Mouse (Mus musculus) forebrain, embryonic 12.5 days (tissue): Measurements from ENCODE around the gene Hibch. TPM values are rescaled to one million over a fixed set of nuclear protein-coding genes. Genes with fewer than 3 reads are reported as not detected.
"Not testable (repeated sequence)": the region's sequence is repeated elsewhere in the genome, so short reads cannot be mapped to it uniquely, and the experiment has no call there.

ENCODE experiments used
- ATAC-seq: fragments of 200-750 bp; cut with Nextera tagmentation; 2 replicates; pipeline ENCODE4 v1.8.0; 2017; ENCODE audit warnings: moderate TSS enrichment; ENCODE audit not compliant: low FRiP score
- H3K27ac ChIP-seq: fragments of 300-500 bp; sonication (generic); 2 replicates; pipeline ENCODE4 v1.5.1; 2016; ENCODE audit warnings: mild to moderate bottlenecking
- H3K27me3 ChIP-seq: fragments of 300-500 bp; sonication (generic); 2 replicates; pipeline ENCODE4 v1.6.1; 2016; ENCODE audit warnings: mild to moderate bottlenecking
- H3K36me3 ChIP-seq: fragments of 300-500 bp; sonication (generic); replicated peaks from 2 replicates; pipeline ENCODE4 v1.6.1; 2016; ENCODE audit warnings: mild to moderate bottlenecking
- H3K4me1 ChIP-seq: fragments of 300-500 bp; sonication (generic); 2 replicates; pipeline ENCODE4 v1.6.1; 2016
- H3K4me2 ChIP-seq: fragments of 300-500 bp; sonication (generic); 2 replicates; pipeline ENCODE4 v1.6.1; 2016; ENCODE audit warnings: mild to moderate bottlenecking, moderate library complexity
- H3K4me3 ChIP-seq: fragments of 300-500 bp; sonication (generic); replicated peaks from 2 replicates; pipeline ENCODE4 v1.5.1; 2016; ENCODE audit warnings: mild to moderate bottlenecking
- H3K9ac ChIP-seq: fragments of 300-500 bp; sonication (generic); 2 replicates; pipeline ENCODE4 v1.6.1; 2016; ENCODE audit warnings: mild to moderate bottlenecking
- H3K9me3 ChIP-seq: fragments of 300-500 bp; sonication (generic); 2 replicates; pipeline ENCODE4 v1.6.1; 2016
- WGBS: fragments of 180-500 bp; shearing (Covaris S2); methylation state at CpG from one replicate; pipeline ENCODE4 v1.1.7; 2016; 5-methylcytosine and 5-hydroxymethylcytosine counted together
- polyA plus RNA-seq: library from polyadenylated mRNA; unstranded; fragments of >200 nt; fragmentation: Nextera tagmentation; extraction: Ambion mirVana; gene quantifications from 2 replicates; pipeline ENCODE4 v1.2.1, GENCODE M21; 2016

The Hibch gene
- polyA plus RNA-seq, 1 experiment from 2014 or later: 23.6 TPM

DNA sequence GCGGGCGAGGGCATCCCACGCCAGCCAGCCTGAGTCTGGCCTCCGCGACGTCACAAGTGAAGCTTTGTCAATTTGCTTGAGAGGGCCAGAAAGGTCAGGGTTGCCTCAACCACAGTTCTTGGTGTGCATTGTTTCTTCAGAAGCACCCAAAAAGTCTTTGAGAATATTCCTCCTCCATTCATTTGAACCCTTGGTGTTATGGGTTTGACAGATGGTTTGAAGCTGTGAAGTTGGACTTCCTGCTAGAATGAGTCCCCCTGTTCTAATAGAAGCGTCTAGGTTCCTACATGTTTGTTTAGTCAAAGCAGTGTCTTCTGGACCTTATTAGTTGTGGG is 26.9 kb upstream of the Hibch start:
- Histone ChIP-seq H3K36me3 (no peaks in the 10 kb centered on the region), H3K9ac (peak overlapping the region; percentile 79), H3K4me1 (peaks cover 13% of the 10 kb centered on the region), H3K4me3 (peak overlapping the region; percentile 66), H3K4me2 (peak overlapping the region; percentile 87), H3K27ac (peak overlapping the region; percentile 70; the same call in 1 of the 2 replicates), H3K9me3 (no peaks in the 10 kb centered on the region), H3K27me3 (0 out of 2 replicates have a peak, but pooled peaks cover 4% of the 10 kb centered on the region)
- 4% methylated on average over 7 of the region's 7 CpGs for WGBS
- ATAC-seq: no peak

DNA sequence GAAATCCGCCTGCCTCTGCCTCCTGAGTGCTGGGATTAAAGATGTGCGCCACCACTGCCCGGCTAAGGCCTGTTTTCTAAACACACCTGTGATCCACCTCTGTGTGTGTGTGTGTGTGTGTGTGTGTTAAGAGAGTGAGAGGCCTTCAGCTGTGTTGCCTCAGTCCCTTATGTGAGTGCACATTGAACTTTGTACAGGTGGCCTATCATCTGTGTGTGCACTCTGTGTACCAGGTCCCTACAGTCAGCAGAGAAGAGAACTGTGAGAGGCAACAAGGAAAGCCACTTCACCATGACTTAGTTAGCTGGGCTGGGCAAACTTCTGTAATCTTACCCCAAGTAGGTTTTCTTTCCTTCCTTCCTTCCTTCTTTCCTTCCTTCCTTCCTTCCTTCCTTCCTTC is 5.6 kb upstream of the Hibch start:
- 91% methylated on average over 3 of the region's 3 CpGs for WGBS
- Histone ChIP-seq H3K4me1 (no peaks in the 10 kb centered on the region), H3K4me2 (no peak overlapping the region), H3K36me3 (no peaks in the 10 kb centered on the region), H3K27ac (no peak overlapping the region), H3K27me3 (no peaks in the 10 kb centered on the region), H3K4me3 (no peak overlapping the region), H3K9ac (no peak overlapping the region), H3K9me3 (no peaks in the 10 kb centered on the region)
- ATAC-seq: no peak

DNA sequence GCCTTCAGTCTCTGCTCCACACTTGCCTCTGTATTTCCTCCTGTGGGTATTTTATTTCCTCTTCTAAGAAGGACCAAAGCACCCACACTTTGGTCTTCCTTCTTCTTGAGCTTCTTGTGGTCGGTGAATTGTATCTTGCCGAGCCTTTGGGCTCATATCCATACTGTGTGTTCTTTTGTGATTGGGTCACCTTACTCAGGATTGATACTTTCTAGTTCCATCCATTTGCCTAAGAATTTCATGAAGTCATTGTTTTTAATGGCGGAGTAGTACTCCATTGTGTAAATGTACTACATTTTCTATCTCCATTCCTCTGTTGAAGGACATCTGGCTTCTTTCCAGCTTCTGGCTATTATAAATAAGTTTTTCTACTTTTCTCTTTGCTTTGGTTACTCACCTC is 375 bp upstream of the Hibch start:
- no peak overlapping the region for H3K27ac ChIP-seq
- no peaks in the 10 kb centered on the region for H3K9me3 ChIP-seq
- peak; percentile 45; the same call in 1 of the 2 replicates for ATAC-seq
- peaks cover 8% of the 10 kb centered on the region for H3K4me1 ChIP-seq
- H3K4me3 ChIP-seq: peak overlapping the region; percentile 57
- H3K27me3 ChIP-seq: no peaks in the 10 kb centered on the region
- no peaks in the 10 kb centered on the region for H3K36me3 ChIP-seq
- WGBS: 25% methylated on average over 3 of the region's 3 CpGs
- no peak overlapping the region for H3K9ac ChIP-seq
- peak overlapping the region; percentile 73 for H3K4me2 ChIP-seq

DNA sequence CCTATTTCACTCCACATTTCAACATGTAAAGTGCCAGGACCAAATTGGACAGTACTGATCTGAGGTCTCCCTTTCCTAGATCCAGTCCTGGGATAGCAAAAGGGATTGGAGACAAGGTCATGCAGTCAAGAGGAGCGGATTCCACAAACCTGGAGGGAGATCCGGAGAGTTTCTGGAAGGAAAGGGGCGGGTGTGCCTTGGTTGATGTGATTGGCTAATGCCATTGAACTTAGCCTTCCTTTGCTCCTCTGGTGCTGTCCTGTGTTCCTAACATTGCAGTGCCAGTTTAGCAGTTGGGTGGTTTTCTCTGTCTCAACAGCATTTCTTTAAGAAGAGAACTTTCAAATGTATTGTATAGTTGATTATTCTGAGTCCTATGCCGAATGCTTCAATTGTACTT is 1.8 kb downstream of the Hibch start:
- Histone ChIP-seq H3K27me3 (no peaks in the 10 kb centered on the region), H3K4me3 (no peak overlapping the region), H3K4me2 (no peak overlapping the region), H3K36me3 (no peaks in the 10 kb centered on the region), H3K4me1 (peaks cover 8% of the 10 kb centered on the region), H3K9ac (no peak overlapping the region), H3K9me3 (no peaks in the 10 kb centered on the region), H3K27ac (no peak overlapping the region)
- 90% methylated on average over 4 of the region's 4 CpGs for WGBS
- ATAC-seq: no peak

DNA sequence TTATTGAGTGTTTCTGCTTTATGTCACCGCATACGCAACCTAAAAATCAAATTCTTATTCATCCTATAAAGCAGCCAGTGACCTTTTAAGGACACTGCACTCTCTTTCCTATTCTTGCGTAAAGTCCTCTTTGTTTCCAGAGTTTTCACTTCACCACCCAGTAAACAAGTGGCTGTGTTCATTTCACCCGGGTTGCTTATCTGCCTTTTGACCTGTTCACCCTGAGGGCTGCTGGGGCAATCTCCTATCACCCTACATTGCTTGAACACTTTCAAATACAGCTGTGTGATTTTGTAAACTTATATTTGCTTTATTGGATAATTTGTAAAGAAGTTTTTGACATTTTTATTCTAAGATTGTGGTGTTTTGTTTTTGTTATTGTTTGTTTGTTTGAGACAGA is 4.7 kb downstream of the Hibch start:
- WGBS: 69% methylated on average over 4 of the region's 4 CpGs
- H3K36me3 ChIP-seq: no peaks in the 10 kb centered on the region
- H3K4me1 ChIP-seq: peaks cover 8% of the 10 kb centered on the region
- H3K4me2 ChIP-seq: no peak overlapping the region
- no peak overlapping the region for H3K4me3 ChIP-seq
- H3K27ac ChIP-seq: no peak overlapping the region
- ATAC-seq: no peak
- no peak overlapping the region for H3K9ac ChIP-seq
- no peaks in the 10 kb centered on the region for H3K27me3 ChIP-seq
- H3K9me3 ChIP-seq: no peaks in the 10 kb centered on the region

DNA sequence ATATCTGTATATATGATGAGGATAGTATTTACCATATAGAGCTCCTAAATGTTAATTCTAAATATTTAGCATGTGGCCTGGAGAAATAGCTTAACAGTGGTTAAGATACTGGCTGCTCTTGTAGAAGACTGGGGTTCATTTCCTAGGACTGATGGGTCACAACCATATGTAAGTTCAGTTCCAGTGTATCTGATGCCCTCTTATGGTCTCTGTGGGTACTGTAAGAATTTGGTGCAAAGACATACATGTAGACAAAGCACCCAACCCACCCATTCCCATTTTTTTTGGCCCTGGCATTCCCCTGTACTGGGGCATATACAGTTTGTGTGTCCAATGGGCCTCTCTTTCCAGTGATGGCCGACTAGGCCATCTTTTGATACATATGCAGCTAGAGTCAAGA is 9.3 kb downstream of the Hibch start:
- not testable (repeated sequence) for H3K36me3 ChIP-seq, H3K9ac ChIP-seq, H3K27ac ChIP-seq, H3K4me1 ChIP-seq, H3K4me2 ChIP-seq, H3K4me3 ChIP-seq, H3K27me3 ChIP-seq, H3K9me3 ChIP-seq
- ATAC-seq: 0 out of 2 replicates have a peak, but pooled peaks have one; percentile 20
- WGBS: 73% methylated on average over 1 of the region's 1 CpGs

DNA sequence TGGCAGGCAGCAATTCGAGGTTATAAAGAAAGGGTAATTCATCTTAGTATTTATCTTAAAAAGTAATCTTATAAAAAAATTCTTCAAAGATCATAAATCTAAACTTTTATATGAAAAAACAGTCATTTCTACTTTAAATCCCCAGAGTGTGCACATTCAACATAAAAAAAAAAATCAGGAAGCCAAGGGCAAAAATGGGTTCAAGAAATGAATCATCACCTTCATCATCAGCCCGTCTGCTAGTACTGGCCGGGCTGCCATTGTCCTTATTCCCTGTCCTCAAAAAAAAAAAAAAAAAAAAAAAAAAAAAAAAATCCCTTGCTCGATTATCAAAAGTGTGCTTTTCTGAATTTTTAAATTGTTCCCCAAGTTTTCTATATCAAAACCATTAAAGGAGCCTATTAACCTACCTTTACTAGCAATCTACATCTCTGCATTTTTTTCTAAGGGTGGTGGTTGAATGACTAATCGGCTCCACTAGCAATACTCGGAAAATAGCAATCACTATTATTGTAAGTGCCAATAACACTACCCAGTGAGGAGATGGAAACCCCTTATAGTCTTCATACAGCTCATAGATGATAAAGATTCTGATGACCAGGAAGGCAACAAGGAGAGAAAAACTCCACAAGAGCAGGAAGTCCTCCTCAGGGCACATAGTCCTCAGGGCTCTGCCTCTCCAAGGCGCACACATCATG is 11.3 kb downstream of the Hibch start:
- ATAC-seq: no peak
- no peak overlapping the region for H3K27ac ChIP-seq
- WGBS: 87% methylated on average over 7 of the region's 7 CpGs

DNA sequence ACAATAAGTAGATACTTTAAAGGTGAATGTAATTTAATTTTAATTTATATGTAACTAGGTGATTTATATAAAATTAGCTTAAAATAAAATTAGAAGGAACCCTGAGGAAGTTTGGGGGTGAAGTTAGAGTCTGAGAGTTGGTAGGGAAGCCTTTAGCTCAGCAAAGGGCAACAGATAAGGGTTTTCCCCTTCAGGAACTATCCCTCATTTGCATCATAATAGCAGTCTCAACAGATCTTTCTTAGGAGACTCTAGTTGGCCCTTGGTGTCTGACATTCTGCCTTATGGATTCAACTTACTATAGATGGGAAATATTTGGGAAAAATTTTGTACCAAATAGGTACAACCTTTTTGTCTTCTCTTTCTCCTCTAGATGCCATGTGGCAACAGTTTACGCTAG is 19.5 kb downstream of the Hibch start:
- Histone ChIP-seq H3K4me1 (no peaks in the 10 kb centered on the region), H3K27ac (no peak overlapping the region), H3K27me3 (no peaks in the 10 kb centered on the region), H3K9ac (no peak overlapping the region), H3K4me2 (no peak overlapping the region), H3K36me3 (no peaks in the 10 kb centered on the region), H3K4me3 (no peak overlapping the region), H3K9me3 (no peaks in the 10 kb centered on the region)
- no peak for ATAC-seq
- WGBS: 87% methylated on average over 1 of the region's 1 CpGs

More for the DNA sequence above, 11.3 kb downstream of the Hibch start:
- Histone ChIP-seq H3K4me1 (no peaks in the 10 kb centered on the region), H3K9me3 (no peaks in the 10 kb centered on the region), H3K4me3 (no peak overlapping the region), H3K36me3 (no peaks in the 10 kb centered on the region), H3K9ac (no peak overlapping the region), H3K4me2 (no peak overlapping the region), H3K27me3 (no peaks in the 10 kb centered on the region)

DNA sequence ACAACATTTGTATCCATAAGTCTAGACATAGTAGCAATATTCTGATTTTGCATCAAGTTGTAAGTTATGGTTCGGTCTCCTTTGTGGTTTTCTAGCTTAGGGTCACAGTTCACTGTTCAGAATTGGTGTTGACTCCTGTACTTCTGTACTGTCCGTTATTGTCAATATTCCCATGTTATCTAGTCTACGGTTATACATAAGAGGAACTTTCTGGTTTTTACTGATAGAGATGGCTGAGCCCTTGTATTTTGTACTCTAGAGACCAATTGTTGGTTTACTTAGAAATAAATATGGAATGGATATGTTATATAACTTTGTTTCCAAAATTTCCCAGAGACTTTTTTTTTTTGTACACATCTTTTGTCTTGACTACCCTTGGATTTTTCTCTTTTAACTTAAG is 21.3 kb downstream of the Hibch start:
- no peak for ATAC-seq
- no peak overlapping the region for H3K4me2 ChIP-seq
- WGBS: 95% methylated on average over 3 of the region's 3 CpGs
- no peak overlapping the region for H3K9ac ChIP-seq
- no peaks in the 10 kb centered on the region for H3K9me3 ChIP-seq
- H3K4me1 ChIP-seq: no peaks in the 10 kb centered on the region
- H3K27me3 ChIP-seq: no peaks in the 10 kb centered on the region
- no peaks in the 10 kb centered on the region for H3K36me3 ChIP-seq
- no peak overlapping the region for H3K4me3 ChIP-seq
- no peak overlapping the region for H3K27ac ChIP-seq

DNA sequence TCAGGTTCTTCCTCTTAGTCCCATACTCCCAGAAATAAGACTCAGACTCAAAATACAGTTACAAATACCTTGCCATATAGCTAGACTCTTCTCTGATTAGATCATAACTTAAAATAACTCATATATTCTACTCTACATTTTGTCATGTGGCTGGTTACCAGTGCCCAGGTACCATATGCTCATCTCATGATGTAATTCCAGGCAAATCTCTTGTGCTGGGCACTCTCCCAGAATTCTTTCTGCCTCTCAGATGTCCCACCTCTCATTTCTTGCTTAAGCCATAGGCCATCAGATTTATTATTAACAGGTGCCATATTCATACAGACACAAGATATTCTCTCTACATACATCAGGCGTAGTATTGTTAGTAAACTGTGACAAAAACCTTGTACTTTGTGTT is 23.1 kb downstream of the Hibch start:
- Histone ChIP-seq H3K27me3 (no peaks in the 10 kb centered on the region), H3K4me2 (no peak overlapping the region), H3K4me3 (no peak overlapping the region), H3K9me3 (no peaks in the 10 kb centered on the region), H3K27ac (no peak overlapping the region), H3K9ac (no peak overlapping the region), H3K4me1 (no peaks in the 10 kb centered on the region), H3K36me3 (no peaks in the 10 kb centered on the region)
- WGBS: 91% methylated on average over 1 of the region's 1 CpGs
- no peak for ATAC-seq

DNA sequence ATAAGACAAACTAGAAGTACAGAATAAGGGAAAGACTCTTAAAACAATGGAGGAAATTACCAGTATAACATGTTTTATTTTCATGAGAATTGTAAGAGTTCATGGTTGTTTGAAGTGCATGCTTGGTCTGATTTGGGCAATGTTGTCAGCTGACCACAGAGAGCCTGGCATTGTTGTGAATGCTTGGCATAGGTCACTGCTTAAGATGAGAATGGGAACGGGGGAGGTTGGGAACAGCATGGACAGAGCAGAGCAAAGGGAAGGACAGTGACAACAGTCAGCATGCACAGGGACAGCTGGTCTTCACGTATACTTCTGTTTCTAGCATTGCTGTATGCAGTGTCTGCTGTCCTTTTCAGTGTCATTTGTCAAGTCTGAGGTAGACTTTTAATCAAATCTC is 39.5 kb downstream of the Hibch start:
- Histone ChIP-seq H3K4me2 (no peak overlapping the region), H3K4me1 (no peaks in the 10 kb centered on the region), H3K9me3 (no peaks in the 10 kb centered on the region), H3K27me3 (no peaks in the 10 kb centered on the region), H3K27ac (no peak overlapping the region), H3K9ac (no peak overlapping the region), H3K4me3 (no peak overlapping the region), H3K36me3 (no peaks in the 10 kb centered on the region; the same call in 1 of the 2 replicates)
- 84% methylated on average over 2 of the region's 2 CpGs for WGBS
- no peak for ATAC-seq

DNA sequence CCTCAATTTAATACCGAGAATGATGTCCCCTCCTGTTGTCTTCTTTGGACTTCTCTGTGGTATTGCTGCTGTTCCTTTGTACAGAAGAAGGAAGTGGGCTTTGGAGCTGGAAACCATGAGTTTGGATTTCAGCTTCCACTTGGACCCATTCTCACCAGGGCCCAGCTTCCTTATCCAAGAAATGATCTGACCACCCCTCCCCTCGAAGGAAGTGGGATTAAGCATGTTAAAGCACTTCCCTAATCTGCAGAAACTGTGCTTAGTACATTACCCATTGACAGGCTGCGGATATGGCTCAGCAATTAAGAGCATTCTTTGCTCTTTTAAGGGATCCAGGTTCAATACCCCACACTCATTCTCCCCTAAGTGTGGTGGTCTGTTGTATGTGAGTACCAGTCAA is 65.1 kb downstream of the Hibch start:
- WGBS: 87% methylated on average over 3 of the region's 3 CpGs
- Histone ChIP-seq H3K9ac (no peak overlapping the region), H3K4me2 (no peak overlapping the region), H3K9me3 (no peaks in the 10 kb centered on the region), H3K27ac (no peak overlapping the region), H3K4me3 (no peak overlapping the region), H3K4me1 (no peaks in the 10 kb centered on the region), H3K27me3 (no peaks in the 10 kb centered on the region), H3K36me3 (no peaks in the 10 kb centered on the region)
- no peak for ATAC-seq

DNA sequence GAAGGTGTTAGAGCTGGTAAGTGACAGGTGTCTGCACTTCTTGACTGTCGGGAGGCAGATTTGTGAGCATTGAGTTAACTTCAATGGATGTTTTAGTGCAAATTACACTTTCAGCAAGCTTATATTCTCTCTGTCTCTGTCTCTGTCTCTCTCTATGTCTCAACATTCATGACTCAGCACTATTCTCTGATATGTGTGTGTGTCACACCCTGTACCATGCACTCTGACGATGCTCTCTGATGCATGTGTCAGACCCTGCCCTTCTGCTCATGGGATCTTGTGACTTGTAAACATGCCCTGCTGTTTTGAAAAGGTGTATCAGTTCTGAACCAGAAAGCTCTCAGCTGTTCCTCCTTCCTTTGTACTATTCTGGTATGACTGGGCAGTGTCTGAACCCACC is 71.9 kb downstream of the Hibch start:
- Histone ChIP-seq H3K4me3 (no peak overlapping the region), H3K9me3 (no peaks in the 10 kb centered on the region), H3K9ac (no peak overlapping the region), H3K4me1 (no peaks in the 10 kb centered on the region), H3K36me3 (no peaks in the 10 kb centered on the region), H3K4me2 (no peak overlapping the region), H3K27me3 (no peaks in the 10 kb centered on the region), H3K27ac (no peak overlapping the region)
- no peak for ATAC-seq
- WGBS: 93% methylated on average over 2 of the region's 2 CpGs
